Mouse (Mus musculus) left cerebral cortex, postnatal 36 days (tissue): ENCODE measurements around the gene St3gal5. TPM values are rescaled to one million over a fixed set of nuclear protein-coding genes. Genes with fewer than 3 reads are reported as not detected.
A peak's percentile ranks its signal among the peaks of the same experiment; 100 is the strongest.

Experiments used
- DNase-seq, 2 experiments: peaks; one replicate each; pipeline ENCODE4 v3.0.0; 2021 to 2022; ENCODE audit warnings: low spot score in 2 of 2, mixed read lengths in 1 of 2
- intact Hi-C: fragments of 180-260 bp; cut with DNase I; formaldehyde crosslinking; loops from one replicate; pipeline ENCODE4 v1.15.1; 2025
- total RNA-seq, 2 experiments: library from RNA; stranded (reverse); gene quantifications; 2 replicates each; pipeline ENCODE4 v1.2.3; 2021

The St3gal5 gene
- total RNA-seq, 2 experiments from 2014 or later: 151 to 177 TPM

DNA sequence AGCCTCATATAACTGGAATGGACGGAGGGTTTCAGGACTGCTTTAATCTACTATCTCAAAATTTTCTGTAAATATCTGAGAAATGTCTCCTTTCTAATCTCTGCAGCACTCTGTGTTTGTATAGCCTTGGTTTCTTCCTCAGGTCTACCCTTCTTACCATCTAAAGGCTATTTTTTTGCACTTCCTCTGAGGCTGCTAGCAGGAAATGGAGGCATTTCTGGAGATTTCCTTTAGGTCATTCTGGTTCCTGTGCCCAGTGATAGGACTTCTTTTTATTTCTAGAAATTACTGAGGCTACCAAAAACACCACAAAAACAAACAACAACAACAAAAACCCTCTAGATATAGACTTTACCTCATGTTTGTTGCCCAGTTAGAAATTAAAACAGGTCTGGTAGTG lies 4.3 kb upstream of the St3gal5 start:
- no peak for DNase-seq
- intact Hi-C loops: no loop called here

DNA sequence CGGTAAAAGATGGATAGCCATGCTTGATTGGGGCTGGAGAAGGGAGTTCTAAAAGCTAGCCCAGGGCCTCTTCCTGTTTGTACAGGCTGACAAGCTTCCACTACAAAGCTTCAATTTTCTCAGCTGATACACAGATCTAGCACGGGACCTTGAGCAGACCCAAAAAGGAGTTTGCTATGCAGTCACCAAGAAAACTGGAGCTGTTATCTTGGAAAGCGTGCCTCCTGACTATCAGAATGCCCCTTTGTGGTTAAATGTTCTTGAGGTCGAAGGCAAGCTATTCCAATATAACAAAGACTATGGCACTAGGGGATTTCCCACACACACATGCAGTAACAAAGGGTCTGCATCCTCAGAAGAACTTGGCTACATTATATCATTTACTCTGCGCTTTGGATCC lies 1.2 kb upstream of the St3gal5 start:
- intact Hi-C loops: no loop called here
- DNase-seq: no peak

DNA sequence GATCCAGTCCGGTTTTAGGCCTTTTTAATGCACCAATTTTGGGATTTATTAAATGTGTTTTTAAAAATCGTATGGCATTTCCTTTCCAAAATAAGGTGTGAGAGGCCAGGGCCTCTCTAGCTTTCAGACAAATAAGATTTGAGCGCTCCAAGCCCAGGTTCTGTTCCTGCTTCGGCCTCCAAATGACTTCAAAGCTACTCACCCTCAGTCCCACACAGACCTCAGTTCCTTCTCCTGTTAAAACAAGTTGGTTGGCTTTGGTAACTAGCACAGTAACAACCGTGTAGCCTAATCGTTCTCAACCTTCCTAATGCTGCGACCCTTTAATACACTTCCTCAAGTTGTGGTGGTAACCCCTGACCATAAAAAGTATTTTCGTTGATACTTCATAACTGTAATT lies 723 bp upstream of the St3gal5 start:
- no peak for DNase-seq
- intact Hi-C loops: no loop called here

DNA sequence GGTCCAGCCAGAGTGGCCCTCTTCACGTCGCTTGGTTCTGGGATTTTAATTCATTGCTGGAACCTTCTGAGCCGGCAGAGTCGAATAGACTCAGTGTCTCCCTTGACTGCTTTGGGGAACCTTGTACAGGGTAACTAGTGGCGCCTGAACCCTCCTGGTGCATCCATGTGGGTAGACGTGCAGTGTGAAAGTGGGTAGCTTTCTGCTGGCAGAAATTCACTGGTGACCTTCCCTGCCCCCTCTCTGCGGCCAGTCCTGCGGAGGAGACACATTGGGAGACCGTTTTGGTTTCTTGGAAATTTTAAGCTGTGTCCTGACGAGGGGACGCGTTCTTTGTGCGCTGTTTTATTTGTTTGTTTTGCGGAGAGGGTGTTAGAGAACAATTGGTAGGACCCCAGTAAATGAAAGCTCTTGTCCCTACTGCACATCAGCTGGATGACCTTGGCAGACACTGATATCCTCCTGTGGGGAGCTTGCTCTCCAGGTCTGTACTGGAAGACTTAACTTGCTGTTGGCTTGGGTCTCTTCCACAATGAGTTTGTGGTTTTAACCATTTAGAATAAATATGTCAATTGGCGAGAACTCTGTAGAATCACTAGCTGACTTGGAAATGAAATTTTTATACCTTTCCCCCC lies 746 bp downstream of the St3gal5 start:
- DNase-seq: no peak
- intact Hi-C loops: loop anchor here (2.0 kb wide), 1 partner anchor 117 kb away; no protein-coding TSS in a partner anchor

DNA sequence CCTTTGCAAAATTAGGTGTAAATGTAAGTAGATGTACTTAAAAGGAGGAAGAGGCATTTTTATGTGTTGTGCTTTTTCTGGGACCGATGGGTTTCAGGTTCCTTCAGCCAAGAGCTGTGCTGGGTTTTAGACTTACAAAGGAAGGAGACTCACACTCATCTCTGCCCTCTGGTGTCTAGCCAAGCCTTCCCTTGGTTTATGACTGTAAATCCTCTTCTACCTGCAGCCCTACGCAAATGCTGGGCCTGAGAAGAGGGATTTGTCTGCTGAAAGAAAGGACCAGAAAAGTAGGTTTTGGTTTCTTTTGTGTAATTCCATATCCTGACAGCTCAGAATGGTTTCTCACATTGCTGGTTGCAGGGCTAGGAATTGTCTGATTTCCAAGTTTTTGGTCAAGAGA lies 1.3 kb downstream of the St3gal5 start:
- no peak for DNase-seq
- intact Hi-C loops: loop anchor here (2.0 kb wide), 1 partner anchor 118 kb away; no protein-coding TSS in a partner anchor

DNA sequence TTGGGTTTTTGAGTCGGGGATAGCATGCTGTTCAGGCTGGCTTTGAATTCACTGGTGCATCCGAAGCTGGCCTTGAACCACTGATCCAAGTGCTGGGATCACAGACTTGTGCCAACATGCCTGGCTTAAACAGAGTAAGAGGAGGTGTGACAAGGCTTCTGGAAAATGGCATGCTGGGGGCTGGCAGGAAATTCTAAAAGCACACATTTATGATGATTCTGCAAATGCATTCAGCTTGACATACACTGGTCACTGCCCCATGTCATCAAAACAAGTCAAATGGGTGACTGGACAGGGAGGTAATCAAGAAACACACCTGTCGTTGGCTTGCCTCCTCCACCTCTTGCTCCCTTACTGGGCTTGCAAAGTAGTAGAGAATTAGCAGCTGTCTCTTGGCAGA lies 1.9 kb downstream of the St3gal5 start:
- intact Hi-C loops: loop anchor here (2.0 kb wide), 1 partner anchor 118 kb away; no protein-coding TSS in a partner anchor
- DNase-seq: no peak

DNA sequence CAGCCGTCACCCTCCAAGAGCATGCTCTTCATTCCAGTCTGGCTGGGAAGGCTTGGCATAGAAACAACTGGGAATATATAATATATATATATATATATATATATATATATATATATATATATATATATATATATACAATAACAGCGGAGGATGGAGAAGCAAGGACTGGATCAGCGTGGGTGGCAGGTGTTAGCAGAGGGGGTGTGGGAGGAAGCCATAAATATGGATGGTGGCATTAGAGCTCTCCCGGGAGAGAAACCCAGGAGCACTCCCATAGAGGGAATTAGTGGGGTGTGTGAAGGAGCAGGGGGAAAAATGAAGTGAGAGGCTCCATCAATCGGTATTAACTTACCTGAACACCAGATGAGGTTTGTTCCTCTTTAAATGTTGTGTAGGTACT lies 2.8 kb downstream of the St3gal5 start:
- intact Hi-C loops: no loop called here
- DNase-seq: peak; percentile 68 to 74

DNA sequence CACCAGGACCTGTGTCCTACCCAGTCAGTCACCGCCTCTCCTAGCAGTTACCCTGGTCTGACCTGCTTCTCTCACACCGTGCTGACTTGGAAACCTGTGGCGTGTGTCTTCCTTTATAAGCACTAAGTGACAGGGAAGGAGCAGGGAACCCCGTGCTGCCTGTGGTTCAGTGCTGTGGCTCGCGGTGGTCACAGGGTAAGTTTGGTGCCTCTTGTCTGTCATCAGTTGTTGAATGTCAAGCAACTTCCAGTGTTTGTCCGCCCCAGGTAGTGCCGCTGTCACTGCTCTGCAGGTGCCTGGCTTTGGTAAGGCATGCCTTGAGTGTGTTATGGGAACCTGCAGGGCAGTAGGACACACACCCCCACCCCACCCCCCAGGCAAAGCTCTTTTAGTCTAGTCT lies 3.5 kb downstream of the St3gal5 start:
- DNase-seq: no peak
- intact Hi-C loops: no loop called here

DNA sequence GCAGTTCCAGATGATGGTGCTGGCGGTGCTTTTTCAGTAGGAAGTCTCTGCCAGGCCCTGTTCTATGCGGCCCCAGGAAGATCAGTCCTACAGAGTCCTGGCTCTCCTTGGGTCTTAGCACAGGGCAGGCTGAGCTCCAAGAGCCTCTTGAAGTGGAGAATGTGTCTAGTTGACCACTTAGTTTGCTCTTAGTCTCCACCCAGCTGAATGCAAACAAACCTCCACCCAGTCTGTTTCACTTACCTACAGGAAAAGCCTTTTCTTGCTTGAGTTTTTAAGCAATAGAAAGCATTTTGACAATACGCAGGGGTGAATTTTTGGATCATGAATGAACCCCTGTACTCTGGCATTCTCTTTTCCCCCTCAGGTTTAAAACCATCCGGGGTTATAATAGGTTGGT lies 4.0 kb downstream of the St3gal5 start:
- intact Hi-C loops: no loop called here
- DNase-seq: no peak

DNA sequence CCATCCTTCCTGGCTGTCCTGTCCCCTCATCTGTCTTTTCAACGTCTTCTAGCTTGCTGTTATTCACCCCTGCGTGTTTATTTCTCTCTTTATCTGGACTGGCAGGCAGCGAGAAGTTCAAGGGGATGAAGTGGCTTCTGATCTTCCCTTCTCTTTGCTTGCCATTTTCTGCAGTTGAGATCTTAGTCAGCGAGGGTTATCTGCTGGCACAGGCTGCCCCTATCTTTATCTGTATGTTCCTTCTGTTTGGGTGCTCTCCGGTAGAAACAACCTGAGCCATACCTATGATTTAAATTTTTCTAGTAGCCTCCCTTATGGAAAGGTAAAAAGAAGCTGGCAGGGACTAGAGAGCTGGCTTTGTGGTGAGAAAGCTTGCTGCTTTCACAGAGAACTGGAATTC lies 4.7 kb downstream of the St3gal5 start:
- intact Hi-C loops: no loop called here
- DNase-seq: no peak

DNA sequence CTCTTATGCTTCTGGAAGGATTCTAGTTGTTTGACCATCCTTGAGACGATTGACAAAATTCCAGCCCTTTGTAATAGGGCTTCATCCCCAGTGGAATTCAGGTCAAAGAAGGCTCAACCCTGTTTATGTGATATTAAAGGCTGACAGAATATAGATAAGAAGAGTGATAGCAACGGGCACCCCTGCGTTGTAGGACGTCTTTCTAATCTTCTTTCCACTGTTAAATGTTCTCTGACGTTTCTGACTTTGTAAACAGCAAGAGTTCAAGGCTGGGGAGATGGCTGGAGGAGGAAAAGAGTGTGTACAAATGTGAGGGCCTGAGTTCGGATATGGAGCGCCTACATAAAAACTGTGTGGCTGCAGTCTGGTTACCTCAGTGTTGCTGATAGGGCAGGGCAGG lies 7.1 kb downstream of the St3gal5 start:
- no peak for DNase-seq
- intact Hi-C loops: no loop called here

DNA sequence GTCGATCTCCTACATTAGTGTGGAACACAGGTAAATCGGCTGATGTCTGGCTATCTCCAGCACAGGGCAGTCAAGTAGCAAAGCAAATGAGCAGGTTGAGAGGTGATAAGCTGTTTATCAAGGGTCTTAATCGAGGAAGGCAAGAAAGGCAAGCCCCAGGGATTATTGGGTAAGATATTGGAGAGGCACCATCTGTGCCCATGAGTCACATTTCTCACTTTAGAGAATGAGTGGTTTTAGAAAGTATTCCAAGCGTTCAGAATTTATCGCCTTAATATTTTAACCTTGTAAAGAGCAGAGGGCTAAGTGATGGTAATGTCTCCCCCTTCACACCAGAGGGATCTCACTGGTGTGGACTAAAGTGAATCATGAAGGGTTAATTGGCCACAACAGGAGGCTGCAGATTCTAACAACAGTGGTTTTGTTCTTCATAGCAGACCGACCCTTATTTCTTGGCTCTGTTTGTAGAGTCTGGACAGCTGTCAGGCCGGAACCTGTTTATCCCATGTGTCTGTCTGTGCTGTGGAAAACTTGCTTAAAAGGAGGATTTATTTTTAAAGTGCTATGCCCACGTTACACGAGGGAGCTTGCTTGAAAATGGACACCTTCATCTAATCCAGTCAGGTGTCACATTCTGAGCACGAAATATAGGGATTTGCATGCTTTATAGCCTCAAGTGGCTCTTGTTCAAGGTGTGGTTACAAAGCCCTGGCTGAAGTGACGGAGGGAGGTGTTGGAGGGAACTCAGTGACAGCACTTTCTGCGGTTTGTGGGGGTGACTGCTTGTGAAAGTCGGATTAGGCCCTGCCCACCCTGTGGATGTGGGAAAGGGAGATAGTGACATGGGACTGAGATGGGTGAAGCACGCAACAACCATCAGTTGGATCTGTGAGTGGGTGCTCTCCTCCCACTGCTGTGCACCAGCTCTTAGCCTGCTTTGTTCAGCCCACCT lies 11.8 kb downstream of the St3gal5 start:
- DNase-seq: peak in 1 of 2 experiments; percentile 43
- intact Hi-C loops: no loop called here

DNA sequence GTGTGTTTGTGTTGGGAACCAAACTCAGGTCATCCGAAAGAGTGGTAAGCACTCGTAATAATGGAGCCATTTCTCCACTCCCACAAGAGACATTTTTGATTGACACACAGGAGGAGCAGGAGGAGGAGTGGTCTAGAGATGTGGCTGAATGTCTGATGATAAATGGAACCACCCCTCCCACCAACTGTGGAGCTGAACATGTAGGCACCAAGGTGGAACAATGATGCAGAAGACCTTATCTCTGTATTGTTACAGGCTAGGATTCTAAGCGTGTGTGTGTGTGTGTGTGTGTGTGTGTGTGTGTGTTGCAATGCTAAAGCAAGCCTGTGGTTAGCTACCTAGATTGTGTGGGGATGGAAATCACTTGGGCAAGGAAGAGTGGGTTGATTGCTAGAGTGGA lies 13.2 kb downstream of the St3gal5 start:
- no peak for DNase-seq
- intact Hi-C loops: no loop called here

DNA sequence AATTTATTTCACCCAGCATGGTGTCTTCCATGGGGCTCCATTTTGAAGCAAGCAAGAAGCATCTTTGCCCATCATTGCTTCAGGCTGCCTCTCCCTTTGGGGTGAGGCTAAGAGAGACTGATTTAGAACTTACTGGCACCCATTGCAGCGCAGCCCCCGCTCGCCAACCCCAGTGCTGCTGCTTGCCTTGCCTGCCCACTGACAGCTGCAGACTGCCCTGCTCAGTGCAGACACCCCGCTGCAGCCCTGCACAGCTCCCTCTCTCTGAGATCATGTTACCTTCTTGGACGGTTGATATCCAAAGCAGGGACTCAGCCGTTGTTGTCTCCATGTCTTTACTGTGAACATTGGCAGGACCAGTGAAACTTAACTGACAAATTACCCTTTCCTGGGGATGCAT lies 15.2 kb downstream of the St3gal5 start:
- DNase-seq: peak; percentile 49 to 67
- intact Hi-C loops: no loop called here

DNA sequence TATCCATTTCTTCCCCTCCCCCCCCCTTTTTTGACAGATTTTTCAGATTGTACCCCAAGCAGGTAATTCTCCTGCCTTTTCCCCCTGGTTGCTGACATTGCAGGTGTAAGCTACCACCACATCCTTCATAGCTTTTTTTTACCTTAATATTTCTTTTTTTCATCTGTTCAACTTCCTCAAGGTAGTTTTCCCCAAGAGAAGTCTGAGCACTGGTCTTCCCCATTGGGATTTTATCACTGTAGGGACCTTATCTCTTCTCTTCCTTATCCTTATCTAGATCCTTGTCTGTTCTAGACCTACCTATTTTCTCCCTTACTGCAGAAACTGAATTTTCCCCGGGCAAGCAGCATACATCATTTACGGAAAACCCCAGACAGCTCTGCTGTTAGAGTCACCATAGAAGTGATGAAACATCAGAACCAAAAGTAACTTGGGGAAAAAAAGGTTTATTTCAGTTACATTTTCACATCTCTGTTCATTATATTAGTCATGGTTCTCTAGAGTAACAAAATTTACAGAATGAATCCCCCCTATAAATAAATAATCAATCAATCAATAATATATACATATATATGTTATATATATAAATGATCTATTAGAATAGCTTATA lies 15.8 kb downstream of the St3gal5 start:
- intact Hi-C loops: no loop called here
- no peak for DNase-seq

DNA sequence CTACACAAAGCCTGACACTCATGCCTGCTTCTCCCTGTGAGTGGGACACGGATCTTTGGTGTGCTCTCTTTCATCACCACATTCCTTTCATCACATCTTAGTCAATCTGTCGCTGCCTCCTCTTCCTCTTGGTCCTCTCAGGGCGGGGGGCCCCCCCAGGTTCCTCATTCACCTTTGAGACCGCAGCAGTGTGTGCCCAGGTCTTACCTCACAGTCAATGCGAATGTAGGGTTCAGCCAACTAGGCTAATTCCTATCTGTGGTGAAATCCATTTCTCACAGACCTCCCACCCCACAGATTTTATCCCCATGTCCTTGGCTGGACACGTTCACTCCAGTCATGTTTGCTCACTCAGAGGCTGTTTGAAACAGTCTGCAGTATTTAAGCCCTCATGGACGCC lies 17.5 kb downstream of the St3gal5 start:
- DNase-seq: no peak
- intact Hi-C loops: no loop called here

DNA sequence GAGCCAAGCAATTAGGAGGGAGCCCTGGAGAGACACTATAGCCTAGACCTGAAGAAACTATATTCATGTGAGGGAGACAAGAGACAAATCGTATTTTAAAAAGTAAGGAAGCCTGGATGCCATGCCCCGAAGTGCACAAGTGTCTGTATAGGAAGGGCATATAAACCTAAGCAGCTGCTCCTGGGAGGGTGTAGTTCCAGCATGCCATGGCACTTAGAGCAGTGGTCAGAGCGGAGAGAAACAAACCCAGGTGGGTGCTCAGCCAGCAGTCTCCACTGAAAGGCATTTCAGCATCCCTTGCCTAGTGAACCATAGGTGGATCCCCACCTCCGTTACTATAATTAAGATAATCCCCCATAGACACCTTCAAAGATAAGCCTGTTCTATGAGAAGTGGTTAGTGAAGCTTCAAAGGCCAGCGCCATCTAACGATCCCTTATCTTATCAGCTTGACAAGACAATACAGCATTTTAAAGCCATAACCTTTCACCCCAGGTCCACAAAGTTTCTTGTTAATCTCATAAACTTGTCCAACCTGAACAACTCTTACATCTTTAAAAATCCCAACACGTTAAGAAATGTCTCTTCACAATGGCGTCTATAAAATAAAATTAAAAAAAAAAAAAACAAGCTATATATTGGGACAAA lies 20.1 kb downstream of the St3gal5 start:
- intact Hi-C loops: no loop called here
- DNase-seq: no peak

DNA sequence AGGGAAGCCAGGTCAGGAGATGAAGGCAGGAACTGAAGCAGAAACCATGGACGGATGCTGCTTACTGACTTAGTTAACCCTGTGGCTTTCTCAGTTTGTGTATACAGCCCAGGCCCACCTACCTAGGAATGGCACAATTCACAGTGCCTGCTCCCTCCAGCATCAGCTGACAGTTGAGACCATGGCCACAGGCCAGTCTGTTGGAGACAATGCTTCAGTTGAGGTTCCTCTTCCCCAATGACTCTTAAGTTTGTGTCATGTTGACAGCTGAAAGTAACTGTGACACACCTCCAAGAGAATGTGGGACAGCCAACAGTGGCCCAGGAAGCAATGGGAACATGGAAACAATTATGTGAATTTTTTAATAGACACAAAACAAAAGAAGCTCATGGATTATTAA lies 22.5 kb downstream of the St3gal5 start:
- DNase-seq: no peak
- intact Hi-C loops: no loop called here

DNA sequence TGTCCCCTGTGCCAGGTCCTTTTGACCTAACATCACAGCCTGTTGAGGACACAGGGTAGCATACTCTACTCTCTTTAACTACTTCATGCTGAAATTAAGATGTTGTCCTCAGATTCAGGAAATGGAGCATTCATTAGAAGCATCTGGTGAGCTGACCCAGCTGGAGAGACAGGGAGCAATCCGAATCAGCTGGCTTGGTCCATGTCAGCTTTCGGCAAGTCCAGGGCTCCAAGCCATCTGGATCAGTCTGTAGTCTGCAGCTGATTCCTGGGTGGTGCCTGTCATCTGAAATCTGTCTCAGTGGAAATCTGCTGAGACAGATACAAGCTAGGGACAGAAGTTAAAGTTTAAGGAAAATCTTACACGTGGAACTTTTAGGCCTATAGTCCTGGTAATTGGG lies 23.9 kb downstream of the St3gal5 start:
- no peak for DNase-seq
- intact Hi-C loops: no loop called here

DNA sequence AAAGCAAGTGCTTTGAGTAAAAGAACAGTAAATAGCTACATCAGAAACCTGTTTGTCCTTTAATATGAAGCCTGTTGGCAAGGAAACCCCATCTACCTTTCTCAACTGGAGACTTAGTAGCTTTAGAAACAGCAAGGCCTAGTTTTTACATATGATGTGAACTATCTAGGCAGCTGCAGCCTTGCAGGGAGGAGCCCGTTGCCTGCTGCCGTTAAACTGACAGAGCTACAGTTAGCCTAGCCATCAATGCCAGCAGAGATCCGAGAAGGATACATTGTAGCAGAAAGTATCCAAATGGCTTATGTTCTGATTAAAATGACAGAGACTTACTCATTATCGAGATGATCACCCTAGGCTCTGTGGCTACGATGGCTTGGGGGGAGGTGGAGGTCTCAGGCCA lies 25.1 kb downstream of the St3gal5 start:
- intact Hi-C loops: no loop called here
- no peak for DNase-seq
